26 mouse cellular contexts compared by ENCODE assay signal in genomic region chr10:118883317-118883716, GRCm38 (mm10). TPM values are rescaled to one million over a fixed set of nuclear protein-coding genes. Genes with fewer than 3 reads are reported as not detected.
DNase-seq lines count a peak whose midpoint lies in the region; ATAC-seq and TF ChIP-seq lines count a peak whose summit lies in the region.
"Had no signal": no experiment of that assay in that cellular context is flagged by ENCODE, and none has a peak within 500 bp of the region (broad histone marks: within the 10 kb centered on the region; RNA-seq: fewer than 3 reads in every experiment).

No protein-coding gene starts in this region.

- WGBS in kidney, adult 2 months: 69% methylated on average over 11 of the region's 11 CpGs
- WGBS in forebrain, postnatal 0 days: 92% methylated on average over 11 of the region's 11 CpGs

- H3K4me2 ChIP-seq in forebrain, postnatal 0 days (ENCODE audit: low read depth): no peak overlapping the region
- H3K4me2 ChIP-seq: heart, embryonic 12.5 days; hindbrain, embryonic 13.5 days; limb, embryonic 13.5 days; midbrain, embryonic 12.5 days had no signal

- no peak for TF ChIP-seq POLR2A in kidney, adult 2 months (IDR thresholded peaks at IDR 0.05; ENCODE audit: low read depth, low read length)

- ATAC-seq in inflammation-experienced regulatory T-cells, adult 6 months: peak; percentile 10
- no peak for ATAC-seq in forebrain, postnatal 0 days
- ATAC-seq: forebrain, embryonic 16.5 days had no signal

- H3K4me3 ChIP-seq in kidney, adult 2 months (ENCODE audit: insufficient read depth, low read depth, low read length): no peak overlapping the region
- H3K4me3 ChIP-seq in forebrain, postnatal 0 days (ENCODE audit: low read depth, low read length): no peak overlapping the region
- H3K4me3 ChIP-seq: forebrain, embryonic 10.5 days; heart, embryonic 12.5 days; hindbrain, embryonic 13.5 days; layer of hippocampus, adult 2 months; limb, embryonic 13.5 days; liver, embryonic 13.5 days; lung, embryonic 15.5 days; midbrain, embryonic 12.5 days had no signal

- no peak overlapping the region for H3K9ac ChIP-seq in forebrain, postnatal 0 days
- H3K9ac ChIP-seq: heart, embryonic 12.5 days; hindbrain, embryonic 13.5 days; limb, embryonic 13.5 days; liver, embryonic 13.5 days; lung, embryonic 15.5 days; midbrain, embryonic 12.5 days had no signal

- no peaks in the 10 kb centered on the region for H3K9me3 ChIP-seq in forebrain, postnatal 0 days (ENCODE audit: low read length)
- H3K9me3 ChIP-seq: forebrain, embryonic 10.5 days; heart, embryonic 12.5 days; hindbrain, embryonic 13.5 days; limb, embryonic 13.5 days; liver, embryonic 13.5 days; lung, embryonic 15.5 days; midbrain, embryonic 12.5 days had no signal

- H3K36me3 ChIP-seq in kidney, adult 2 months (ENCODE audit: control insufficient read depth, insufficient read depth, low read length): no peaks in the 10 kb centered on the region
- H3K36me3 ChIP-seq in forebrain, postnatal 0 days (ENCODE audit: insufficient read depth): no peaks in the 10 kb centered on the region
- H3K36me3 ChIP-seq: forebrain, embryonic 10.5 days; heart, embryonic 12.5 days; hindbrain, embryonic 13.5 days; limb, embryonic 13.5 days; liver, embryonic 13.5 days; lung, embryonic 15.5 days; midbrain, embryonic 12.5 days had no signal

- DNase-seq in kidney, adult 2 months: peak; percentile 24
- no peak for DNase-seq in kidney, postnatal 10 days
- peak; percentile 36 for DNase-seq in thymus, postnatal 4 days
- no peak for DNase-seq in thymus, postnatal 25 days
- DNase-seq in urinary bladder, adult 18-20 months (ENCODE audit: low spot score in 2 of 2): no peak
- no peak for DNase-seq in kidney, postnatal 25 days
- no peak for DNase-seq in forebrain, postnatal 0 days
- DNase-seq: adrenal gland, adult 8-10 months; cerebellum, adult 2 months; cerebellum, postnatal 36 days; gastrocnemius, postnatal 14 days; heart, adult 18-20 months; kidney, adult 8-10 months; kidney, postnatal 14 days; layer of hippocampus, postnatal 36 days; liver, embryonic 13.5 days; lung, postnatal 4 days had no signal

- H3K27ac ChIP-seq in kidney, adult 2 months (ENCODE audit: insufficient read depth, low read depth, low read length): no peak overlapping the region
- no peak overlapping the region for H3K27ac ChIP-seq in forebrain, postnatal 0 days (ENCODE audit: low read depth, low read length)
- H3K27ac ChIP-seq: forebrain, embryonic 10.5 days; hindbrain, embryonic 13.5 days; layer of hippocampus, adult 2 months; limb, embryonic 13.5 days; liver, embryonic 13.5 days; lung, embryonic 15.5 days; midbrain, embryonic 12.5 days had no signal

- H3K4me1 ChIP-seq in kidney, adult 2 months (ENCODE audit: control insufficient read depth, insufficient read depth, low read length): no peaks in the 10 kb centered on the region
- no peaks in the 10 kb centered on the region for H3K4me1 ChIP-seq in forebrain, postnatal 0 days (ENCODE audit: insufficient read depth)
- H3K4me1 ChIP-seq: forebrain, embryonic 10.5 days; heart, embryonic 12.5 days; hindbrain, embryonic 13.5 days; limb, embryonic 13.5 days; lung, embryonic 15.5 days; midbrain, embryonic 12.5 days had no signal

- no peaks in the 10 kb centered on the region for H3K27me3 ChIP-seq in kidney, adult 2 months (replicated peaks; ENCODE audit: control insufficient read depth, insufficient read depth, low read length)
- no peaks in the 10 kb centered on the region for H3K27me3 ChIP-seq in forebrain, postnatal 0 days (ENCODE audit: insufficient read depth, low read length)
- H3K27me3 ChIP-seq: heart, embryonic 12.5 days; hindbrain, embryonic 13.5 days; limb, embryonic 13.5 days; liver, embryonic 13.5 days; lung, embryonic 15.5 days; midbrain, embryonic 12.5 days had no signal

- no peak for TF ChIP-seq CTCF in kidney, adult 2 months (conservative IDR thresholded peaks at IDR 0.05; ENCODE audit: insufficient read depth, insufficient read length, low read depth, low read length)
- TF ChIP-seq CTCF in forebrain, postnatal 0 days (IDR thresholded peaks at IDR 0.05; ENCODE audit: low read depth): no peak

RNA-seq across cellular contexts. Expression of gene Dyrk2, which starts 13.3 kb away (rescaled TPM):
- 21.2 and 21.5 TPM in 2 replicates for polyA plus RNA-seq in kidney, adult 2 months (2012; rRNA removed)
- polyA plus RNA-seq in inflammation-experienced regulatory T-cells, adult 6 months (2017; shearing (Covaris generic)): 10 to 100 TPM in 2 of 3 experiments, 1 to 10 TPM in 1; 9.3 to 14.1 (median 12.9) TPM
- total RNA-seq in forebrain, postnatal 0 days (2014; rRNA removed): 52.9 and 57.1 TPM in 2 replicates
- 9.6 and 11.4 TPM in 2 replicates for polyA plus RNA-seq in forebrain, postnatal 0 days (2015; fragmentation: Nextera tagmentation; extraction: Ambion mirVana)

Comparison
In these comparisons a context has a peak if more than half of its experiments do, and no peak if none do; other contexts are left out.
1. DNase-seq: peak in kidney, adult 2 months (single experiment) and thymus, postnatal 4 days (single experiment); none in kidney, postnatal 10 days (single experiment), thymus, postnatal 25 days (single experiment), urinary bladder, adult 18-20 months (0 of 2), kidney, postnatal 25 days (0 of 2) and forebrain, postnatal 0 days (single experiment).